Comparison of ENCODE assay signal across 8 mouse cellular contexts in genomic region chr2:170450933-170451332, GRCm38 (mm10). TPM values are rescaled to one million over a fixed set of nuclear protein-coding genes. Genes with fewer than 3 reads are reported as not detected.
DNase-seq lines count a peak whose midpoint lies in the region; ATAC-seq and TF ChIP-seq lines count a peak whose summit lies in the region.

No protein-coding gene starts in this region.

- no peak overlapping the region for H3K27ac ChIP-seq in forebrain, embryonic 12.5 days
- no peak overlapping the region for H3K27ac ChIP-seq in heart, postnatal 0 days (ENCODE audit: low read depth)
- H3K27ac ChIP-seq in olfactory bulb, adult 2 months (ENCODE audit: insufficient read depth, low read depth, low read length): no peak overlapping the region

- 0 out of 2 replicates have a peak, but pooled peaks have one; percentile 30 for ATAC-seq in forebrain, embryonic 12.5 days (ENCODE audit: low FRiP score)
- ATAC-seq in heart, postnatal 0 days (ENCODE audit: insufficient read depth, low read depth): peak; percentile 49; the same call in 1 of the 2 replicates

- WGBS in forebrain, embryonic 12.5 days: 11% methylated on average over 9 of the region's 9 CpGs
- 8% methylated on average over 9 of the region's 9 CpGs for WGBS in heart, postnatal 0 days
- 4% methylated on average over 9 of the region's 9 CpGs for WGBS in large intestine, adult 2 months
- 9% methylated on average over 9 of the region's 9 CpGs for WGBS in olfactory bulb, adult 2 months

- TF ChIP-seq CTCF in heart, postnatal 0 days (IDR thresholded peaks at IDR 0.05; ENCODE audit: low read depth): peak; percentile 89
- TF ChIP-seq CTCF in olfactory bulb, adult 2 months (IDR thresholded peaks at IDR 0.05; ENCODE audit: insufficient read depth, low read depth, low read length): peak; percentile 33; the same call in 1 of the 2 replicates

- no peaks in the 10 kb centered on the region for H3K9me3 ChIP-seq in forebrain, embryonic 12.5 days
- H3K9me3 ChIP-seq in heart, postnatal 0 days (replicated peaks; ENCODE audit: control insufficient read depth, low read length): no peaks in the 10 kb centered on the region

- H3K4me2 ChIP-seq in forebrain, embryonic 12.5 days: no peak overlapping the region
- no peak overlapping the region for H3K4me2 ChIP-seq in heart, postnatal 0 days (ENCODE audit: low read depth, low read length)

- no peak overlapping the region for H3K9ac ChIP-seq in forebrain, embryonic 12.5 days
- H3K9ac ChIP-seq in heart, postnatal 0 days (replicated peaks; ENCODE audit: low read depth, low read length): no peak overlapping the region

- peaks cover 9% of the 10 kb centered on the region; the same call in 1 of the 2 replicates for H3K27me3 ChIP-seq in forebrain, embryonic 12.5 days
- H3K27me3 ChIP-seq in heart, postnatal 0 days (ENCODE audit: control insufficient read depth, insufficient read depth, low read length): peaks cover 23% of the 10 kb centered on the region

- no peak for TF ChIP-seq POLR2A in olfactory bulb, adult 2 months (IDR thresholded peaks at IDR 0.05; ENCODE audit: insufficient read depth, low read depth, low read length)

- no peak for TF ChIP-seq EP300 in heart, postnatal 0 days (IDR thresholded peaks at IDR 0.05; ENCODE audit: low read depth)

- H3K4me1 ChIP-seq in forebrain, embryonic 12.5 days: peaks cover 3% of the 10 kb centered on the region
- H3K4me1 ChIP-seq in heart, postnatal 0 days (ENCODE audit: control insufficient read depth, insufficient read depth): no peaks in the 10 kb centered on the region
- peaks cover 2% of the 10 kb centered on the region for H3K4me1 ChIP-seq in olfactory bulb, adult 2 months (ENCODE audit: control insufficient read depth, insufficient read depth, low read length)

- no peak overlapping the region for H3K4me3 ChIP-seq in forebrain, embryonic 12.5 days (replicated peaks)
- no peak overlapping the region for H3K4me3 ChIP-seq in heart, postnatal 0 days (ENCODE audit: low read depth, low read length)
- no peak overlapping the region for H3K4me3 ChIP-seq in olfactory bulb, adult 2 months (ENCODE audit: insufficient read depth, low read depth, low read length)

- no peaks in the 10 kb centered on the region for H3K36me3 ChIP-seq in forebrain, embryonic 12.5 days (replicated peaks)
- no peaks in the 10 kb centered on the region for H3K36me3 ChIP-seq in heart, postnatal 0 days (replicated peaks; ENCODE audit: control insufficient read depth, insufficient read depth, low read length)

- peak; percentile 45 to 53 for DNase-seq in CD8-positive naive resting alpha-beta T cell, adult 2 months (ENCODE audit: low read depth in 2 of 2, low spot score in 2 of 2)
- DNase-seq in c-Kit-positive CD71-negative TER-119-negative erythroid progenitor cells, embryonic 14.5 days (ENCODE audit: low read depth): peak; percentile 67
- DNase-seq in heart, postnatal 0 days (ENCODE audit: low spot score): peak; percentile 54
- peak; percentile 83 for DNase-seq in large intestine, adult 2 months (ENCODE audit: low read depth, low spot score)
- peak; percentile 64 to 71 for DNase-seq in lung, adult 18-20 months
- peak; percentile 12 to 15 for DNase-seq in thymus, adult 18-20 months

RNA-seq across cellular contexts. Expression of gene Bcas1, which starts 23.3 kb away (rescaled TPM):
- polyA plus RNA-seq in forebrain, embryonic 12.5 days (2016; fragmentation: Nextera tagmentation; extraction: Ambion mirVana): 1.00 and 1.3 TPM in 2 replicates
- total RNA-seq in heart, postnatal 0 days (2014; rRNA removed; ENCODE audit: low replicate concordance): not detected in 2 replicates
- 0.38 and 0.45 TPM in 2 replicates for polyA plus RNA-seq in heart, postnatal 0 days (2015; fragmentation: Nextera tagmentation; extraction: Ambion mirVana)
- polyA plus RNA-seq in large intestine, adult 2 months (2012; rRNA removed): 10.6 and 19.9 TPM in 2 replicates
- not detected in 2 replicates for polyA plus RNA-seq in olfactory bulb, adult 2 months (2012; ENCODE audit: insufficient read depth, insufficient read length, low replicate concordance, missing spikeins)

RNA-seq across cellular contexts. Expression of gene Pfdn4, which starts 45.3 kb away (rescaled TPM):
- 139 and 140 TPM in 2 replicates for polyA plus RNA-seq in forebrain, embryonic 12.5 days (2016; fragmentation: Nextera tagmentation; extraction: Ambion mirVana)
- total RNA-seq in heart, postnatal 0 days (2014; rRNA removed; ENCODE audit: low replicate concordance): 11.4 and 30.2 TPM in 2 replicates
- polyA plus RNA-seq in heart, postnatal 0 days (2015; fragmentation: Nextera tagmentation; extraction: Ambion mirVana): 42.1 and 46.2 TPM in 2 replicates
- polyA plus RNA-seq in large intestine, adult 2 months (2012; rRNA removed): 5.0 and 7.0 TPM in 2 replicates
- polyA plus RNA-seq in olfactory bulb, adult 2 months (2012; ENCODE audit: insufficient read depth, insufficient read length, low replicate concordance, missing spikeins): not detected in 2 replicates

RNA-seq across cellular contexts. Expression of gene Cyp24a1, which starts 46.0 kb away (rescaled TPM):
- polyA plus RNA-seq in forebrain, embryonic 12.5 days (2016; fragmentation: Nextera tagmentation; extraction: Ambion mirVana): 0.06 TPM in 1 of 2 replicates, not detected in the other
- not detected in 2 replicates for total RNA-seq in heart, postnatal 0 days (2014; rRNA removed; ENCODE audit: low replicate concordance)
- polyA plus RNA-seq in heart, postnatal 0 days (2015; fragmentation: Nextera tagmentation; extraction: Ambion mirVana): not detected in 2 replicates
- polyA plus RNA-seq in large intestine, adult 2 months (2012; rRNA removed): not detected in 2 replicates
- not detected in 2 replicates for polyA plus RNA-seq in olfactory bulb, adult 2 months (2012; ENCODE audit: insufficient read depth, insufficient read length, low replicate concordance, missing spikeins)

Comparison
In these comparisons a context has a peak if more than half of its experiments do, and no peak if none do; other contexts are left out.
1. DNase-seq: peak in every context shown above with its lines; median percentile 83 in large intestine, adult 2 months; 68 in lung, adult 18-20 months; 67 in c-Kit-positive CD71-negative TER-119-negative erythroid progenitor cells, embryonic 14.5 days; 54 in heart, postnatal 0 days; 49 in CD8-positive naive resting alpha-beta T cell, adult 2 months; 14 in thymus, adult 18-20 months.